Mouse (Mus musculus) 416B (cell line): Measurements from ENCODE around the gene Cfc1.

ENCODE experiments used
- DNase-seq: peaks from one replicate; pipeline ENCODE4 v3.0.0; 2011; ENCODE audit warnings: low read depth

Cfc1 gene

GRCm38 (mm10) chr1:34553690-34554089 is 18.2 kb downstream of the Cfc1 start:
- no peak for DNase-seq

DNA sequence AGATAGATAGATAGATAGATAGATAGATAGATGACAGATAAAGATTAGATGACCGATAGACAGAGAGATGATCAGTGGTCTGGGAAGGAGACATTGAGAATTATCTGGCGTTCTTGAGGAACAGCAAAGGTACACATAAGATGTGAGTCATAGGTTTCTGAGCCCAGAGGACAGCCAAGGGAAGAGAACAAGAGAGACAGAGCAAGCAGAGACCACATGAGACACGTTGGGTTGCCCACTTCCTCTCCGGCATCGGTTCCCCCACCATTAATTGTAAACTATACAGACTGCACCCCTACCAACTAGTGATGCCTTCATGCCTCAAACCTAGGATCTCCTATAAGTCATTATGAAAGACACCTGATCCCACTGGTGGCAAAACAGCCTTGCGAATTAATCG is 18.8 kb downstream of the Cfc1 start:
- DNase-seq, result no peak

DNA sequence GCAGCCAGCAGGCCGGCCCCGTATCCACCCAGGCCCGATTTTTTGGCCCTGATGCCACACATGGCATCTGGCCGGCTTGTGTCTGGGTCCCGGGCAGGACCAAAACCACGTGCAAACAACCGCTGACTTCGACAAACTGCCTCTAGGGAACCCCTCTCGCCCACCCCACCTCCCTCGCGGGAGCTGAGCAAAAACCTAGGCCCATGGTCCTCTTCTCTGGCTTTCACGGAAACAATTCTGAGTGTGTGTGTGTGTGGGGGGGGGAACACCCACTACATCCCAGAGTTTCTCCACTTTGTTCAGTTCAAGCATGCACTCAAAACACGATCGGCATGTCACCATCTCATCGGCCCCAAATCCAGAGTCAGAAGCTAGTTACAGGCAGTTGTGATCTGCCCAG is 25.4 kb downstream of the Cfc1 start, which contains the start of gene Prss40:
Gene Prss40 (minus strand): TSS at position 101 of the 400 bp plus-strand sequence.
- DNase-seq, result no peak

DNA sequence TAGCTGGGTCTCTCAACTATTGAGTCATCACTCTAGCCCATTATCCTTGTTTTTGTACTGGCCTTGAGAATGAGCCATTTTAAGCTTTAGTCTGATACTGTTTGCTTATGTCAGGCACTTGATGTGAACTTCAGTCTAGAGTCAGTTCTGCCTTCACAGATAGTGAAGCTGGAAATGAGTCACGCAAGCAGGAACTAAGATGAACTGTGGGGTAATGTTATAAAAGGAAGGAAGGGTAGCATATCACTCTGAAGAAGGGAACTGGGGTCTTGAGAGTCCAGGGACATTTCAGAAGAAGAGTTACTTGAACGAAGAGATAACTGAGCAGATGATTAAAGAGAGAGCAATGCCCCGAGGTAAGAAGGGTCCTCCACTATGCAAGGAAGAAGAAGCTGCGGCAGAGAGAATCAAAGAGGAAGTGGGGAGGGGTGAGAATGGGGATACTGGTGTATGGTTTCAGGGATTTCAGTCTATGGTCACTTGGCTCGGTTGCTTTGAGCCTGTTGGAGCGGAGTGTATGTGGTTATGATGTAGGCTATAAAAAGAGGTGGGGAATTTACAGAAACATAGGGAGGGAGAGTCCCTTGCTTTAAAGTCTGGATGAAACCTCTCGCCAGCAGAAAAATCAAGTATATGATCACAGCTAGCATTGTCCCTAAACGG is 29.1 kb downstream of the Cfc1 start:
- DNase-seq, result peak; percentile 83

DNA sequence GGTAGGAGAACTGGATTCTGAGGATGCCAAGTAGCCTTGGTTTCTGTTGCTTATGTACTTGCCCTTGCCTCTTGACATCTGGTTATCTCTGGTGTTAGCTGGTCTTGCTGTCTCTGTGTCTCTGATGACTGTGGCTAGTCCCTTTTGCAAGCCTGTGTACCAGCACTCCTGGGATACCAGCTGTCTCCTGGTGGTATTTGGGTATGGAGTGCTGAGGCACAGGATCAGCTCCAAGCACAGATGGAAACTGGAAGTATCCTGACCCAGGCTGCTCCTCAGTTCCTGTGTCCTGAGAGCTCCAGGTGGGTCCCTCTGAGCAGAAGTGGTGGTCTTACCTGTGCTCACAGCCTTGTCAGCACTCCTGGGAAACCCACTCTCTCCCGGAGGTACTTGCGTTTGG is 32.7 kb downstream of the Cfc1 start:
- no peak for DNase-seq

GRCm38 (mm10) chr1:34569876-34570275 is 34.4 kb downstream of the Cfc1 start:
- no peak for DNase-seq

GRCm38 (mm10) chr1:34571431-34571830 is 36.0 kb downstream of the Cfc1 start:
- no peak for DNase-seq

DNA sequence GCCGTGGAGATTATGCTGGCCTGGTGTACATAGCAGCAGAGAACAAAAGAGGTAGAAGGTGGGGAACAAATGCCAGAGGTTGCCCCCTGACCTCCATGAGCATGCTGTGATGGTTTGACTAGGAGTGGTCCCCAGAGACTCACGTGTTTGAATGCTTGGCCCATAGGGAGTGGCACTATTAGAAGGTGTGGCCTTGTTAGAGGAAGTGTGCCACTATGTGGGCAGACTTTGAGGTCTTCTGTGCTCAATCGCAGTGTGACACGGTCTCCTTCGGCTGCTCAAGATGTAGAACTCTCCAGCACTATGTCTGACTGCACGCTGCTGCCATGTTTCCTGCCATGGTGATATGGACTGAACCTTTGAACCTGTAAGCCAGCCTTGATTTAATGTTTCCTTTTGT is 37.8 kb downstream of the Cfc1 start:
- DNase-seq, result no peak

- no peak for DNase-seq
These were observed 43.7 kb downstream of the Cfc1 start, which contains the start of gene Amer3 for GRCm38 (mm10) chr1:34578851-34579781. TSS of gene Amer3 (plus strand) at chr1:34579657.

GRCm38 (mm10) chr1:34579782-34580356 is 44.4 kb downstream of the Cfc1 start:
- no peak for DNase-seq

GRCm38 (mm10) chr1:34582218-34582617 is 46.8 kb downstream of the Cfc1 start:
- no peak for DNase-seq

- DNase-seq, result peak; percentile 21
These were observed 48.4 kb downstream of the Cfc1 start for GRCm38 (mm10) chr1:34583821-34584263.

GRCm38 (mm10) chr1:34584736-34585135 is 49.3 kb downstream of the Cfc1 start:
- DNase-seq, result no peak

- DNase-seq, result no peak
These were observed 52.0 kb downstream of the Cfc1 start for GRCm38 (mm10) chr1:34587298-34588096.
